Mouse (Mus musculus) liver, embryonic 16.5 days (tissue): ENCODE data around the gene Acss2. TPM values are rescaled to one million over a fixed set of nuclear protein-coding genes. Genes with fewer than 3 reads are reported as not detected.

Experiments
- ATAC-seq: fragments of 200-750 bp; cut with Nextera tagmentation; 2 replicates; pipeline ENCODE4 v1.8.0; 2017; ENCODE audit warnings: low read depth, mild to moderate bottlenecking, moderate number of reproducible peaks, moderate library complexity
- H3K27ac ChIP-seq: fragments of 300-500 bp; sonication (generic); 2 replicates; pipeline ENCODE4 v1.5.1; 2014; ENCODE audit warnings: mild to moderate bottlenecking, low read length
- H3K27me3 ChIP-seq: fragments of 300-500 bp; sonication (generic); 2 replicates; pipeline ENCODE4 v1.6.1; 2014; ENCODE audit warnings: low read depth, low read length, mixed read lengths; ENCODE audit not compliant: control insufficient read depth, insufficient read depth
- H3K36me3 ChIP-seq: fragments of 300-500 bp; sonication (generic); 2 replicates; pipeline ENCODE4 v1.6.1; 2014; ENCODE audit warnings: mild to moderate bottlenecking; ENCODE audit not compliant: control insufficient read depth, insufficient read depth
- H3K4me1 ChIP-seq: fragments of 300-500 bp; sonication (generic); 2 replicates; pipeline ENCODE4 v1.6.1; 2014; ENCODE audit warnings: low read depth, low read length, mixed read lengths; ENCODE audit not compliant: control insufficient read depth
- H3K4me2 ChIP-seq: fragments of 300-500 bp; sonication (generic); 2 replicates; pipeline ENCODE4 v1.6.1; 2014; ENCODE audit warnings: low read depth, low read length, mixed read lengths
- H3K4me3 ChIP-seq: fragments of 300-500 bp; sonication (generic); 2 replicates; pipeline ENCODE4 v1.5.1; 2014; ENCODE audit warnings: low read depth, mild to moderate bottlenecking, low read length
- H3K9ac ChIP-seq: fragments of 300-500 bp; sonication (generic); 2 replicates; pipeline ENCODE4 v1.6.1; 2014; ENCODE audit warnings: low read depth, low read length
- H3K9me3 ChIP-seq: fragments of 300-500 bp; sonication (generic); replicated peaks from 2 replicates; pipeline ENCODE4 v1.6.1; 2016; ENCODE audit warnings: low read length; ENCODE audit not compliant: control insufficient read depth
- WGBS: fragments of 180-500 bp; shearing (Covaris S2); extraction: QIAGEN DNeasy Blood & Tissue Kit; methylation state at CpG from one replicate; pipeline ENCODE4 v1.1.7; 2014; ENCODE audit not compliant: insufficient replicate concordance; 5-methylcytosine and 5-hydroxymethylcytosine counted together
- polyA plus RNA-seq: library from polyadenylated mRNA; unstranded; fragments of >200 nt; fragmentation: Nextera tagmentation; extraction: Ambion mirVana; gene quantifications from 2 replicates; pipeline ENCODE4 v1.2.1, GENCODE M21; 2015

Acss2 gene
- polyA plus RNA-seq, 1 experiment from 2014 or later: 29.6 TPM

DNA sequence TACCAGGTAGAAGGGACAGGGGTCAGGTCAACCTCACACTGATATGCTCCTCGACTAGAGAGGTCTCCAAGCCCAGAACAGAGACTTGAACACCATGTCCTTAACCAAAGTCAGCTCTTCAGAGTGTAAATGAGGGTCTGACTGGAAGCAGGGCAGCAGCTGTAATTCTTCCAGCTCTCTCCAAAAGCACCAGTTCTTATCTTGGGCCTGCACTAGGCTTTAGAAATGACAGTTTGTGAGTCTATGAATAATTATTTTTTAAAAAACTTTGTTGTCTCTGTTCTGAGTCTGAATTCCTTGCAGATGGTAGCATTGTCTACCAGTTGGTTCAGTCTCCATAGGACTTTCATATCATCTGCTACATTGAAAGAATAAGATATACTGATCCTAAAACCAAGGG, 44.5 kb downstream of the Acss2 start:
- 29% methylated on average over 1 of the region's 1 CpGs for WGBS
- H3K27me3 ChIP-seq: no peaks in the 10 kb centered on the region
- no peak overlapping the region for H3K9ac ChIP-seq
- no peaks in the 10 kb centered on the region for H3K4me1 ChIP-seq
- ATAC-seq: no peak
- H3K4me2 ChIP-seq: no peak overlapping the region
- H3K4me3 ChIP-seq: no peak overlapping the region
- H3K9me3 ChIP-seq: no peaks in the 10 kb centered on the region
- H3K27ac ChIP-seq: no peak overlapping the region
- peaks cover 30% of the 10 kb centered on the region for H3K36me3 ChIP-seq

DNA sequence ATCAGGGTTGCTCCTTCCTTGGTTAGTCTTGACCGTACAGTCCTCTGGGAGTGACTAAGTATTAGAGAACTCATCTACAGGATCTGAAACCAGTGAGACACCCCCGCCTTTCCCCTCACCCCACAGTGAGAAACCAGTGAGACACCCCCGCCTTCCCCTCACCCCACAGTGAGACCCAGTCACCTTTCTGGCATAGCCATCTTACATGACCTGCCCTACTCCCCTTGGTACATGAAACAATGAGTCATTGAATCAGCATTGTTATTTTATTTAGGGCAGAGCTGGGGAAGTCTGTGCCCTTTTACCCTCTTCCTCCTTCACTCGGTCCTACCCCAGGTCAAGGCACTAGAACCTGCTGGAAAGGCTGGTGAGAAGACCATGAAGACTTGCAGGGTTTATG, 45.2 kb downstream of the Acss2 start:
- Histone ChIP-seq H3K4me2 (no peak overlapping the region), H3K4me3 (no peak overlapping the region), H3K36me3 (peaks cover 34% of the 10 kb centered on the region), H3K9ac (no peak overlapping the region), H3K27me3 (no peaks in the 10 kb centered on the region), H3K4me1 (no peaks in the 10 kb centered on the region), H3K27ac (no peak overlapping the region), H3K9me3 (no peaks in the 10 kb centered on the region)
- no peak for ATAC-seq
- 65% methylated on average over 4 of the region's 4 CpGs for WGBS

DNA sequence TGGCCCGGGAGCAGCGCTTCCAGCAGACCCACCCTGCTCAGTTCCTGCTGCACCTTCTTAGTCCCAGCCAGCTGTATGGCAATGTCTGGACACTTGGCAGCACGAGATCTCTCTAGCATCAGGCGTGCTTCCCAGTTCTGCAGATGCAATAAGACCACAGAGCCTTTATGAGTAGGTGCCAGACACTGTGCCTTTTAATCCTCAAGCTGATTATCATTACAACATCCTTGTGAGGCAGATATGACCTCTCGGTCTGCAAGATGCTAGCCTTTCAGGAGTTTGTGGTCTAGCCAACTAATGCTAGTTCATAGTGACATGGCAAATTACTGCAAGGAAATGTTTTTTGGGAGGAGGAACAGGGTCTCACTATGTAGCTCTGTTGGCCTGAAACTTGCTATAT, 50.0 kb downstream of the Acss2 start:
- H3K4me3 ChIP-seq: no peak overlapping the region
- 59% methylated on average over 5 of the region's 5 CpGs for WGBS
- no peaks in the 10 kb centered on the region for H3K4me1 ChIP-seq
- H3K9me3 ChIP-seq: no peaks in the 10 kb centered on the region
- ATAC-seq: no peak
- no peak overlapping the region for H3K4me2 ChIP-seq
- no peak overlapping the region for H3K9ac ChIP-seq
- H3K27me3 ChIP-seq: no peaks in the 10 kb centered on the region
- peaks cover 26% of the 10 kb centered on the region for H3K36me3 ChIP-seq
- H3K27ac ChIP-seq: no peak overlapping the region

DNA sequence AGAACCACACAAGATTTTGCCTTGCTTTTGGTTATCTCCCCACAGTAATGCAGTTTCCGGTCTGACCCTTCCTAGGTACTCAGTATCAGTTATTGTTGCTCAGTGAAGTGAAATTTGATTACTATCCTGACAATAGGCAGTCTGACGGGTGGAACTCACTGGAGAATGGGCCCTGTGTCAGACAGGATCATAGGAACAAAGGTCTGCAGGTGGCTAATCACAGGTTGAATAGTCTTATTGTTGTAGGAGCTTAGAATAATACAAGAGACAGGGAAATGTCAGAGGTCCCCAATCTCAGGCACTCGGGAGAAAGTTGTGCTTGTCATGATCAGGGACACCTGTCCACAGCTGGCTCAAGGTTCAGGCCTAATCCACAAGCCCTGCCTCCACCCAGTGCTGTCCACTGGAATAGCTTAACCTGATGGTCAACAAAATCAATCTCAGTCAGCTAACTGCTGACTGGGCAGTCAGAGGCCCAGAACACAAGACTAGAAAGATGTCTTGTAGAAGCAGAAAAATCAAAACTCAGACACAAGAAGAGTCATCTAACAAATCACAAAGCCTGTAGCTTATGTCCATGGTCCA, 51.6 kb downstream of the Acss2 start:
- Histone ChIP-seq H3K27me3 (no peaks in the 10 kb centered on the region), H3K27ac (no peak overlapping the region), H3K4me2 (no peak overlapping the region), H3K36me3 (peaks cover 17% of the 10 kb centered on the region), H3K9ac (no peak overlapping the region), H3K9me3 (no peaks in the 10 kb centered on the region), H3K4me3 (no peak overlapping the region), H3K4me1 (no peaks in the 10 kb centered on the region)
- 43% methylated on average over 3 of the region's 3 CpGs for WGBS
- ATAC-seq: no peak

DNA sequence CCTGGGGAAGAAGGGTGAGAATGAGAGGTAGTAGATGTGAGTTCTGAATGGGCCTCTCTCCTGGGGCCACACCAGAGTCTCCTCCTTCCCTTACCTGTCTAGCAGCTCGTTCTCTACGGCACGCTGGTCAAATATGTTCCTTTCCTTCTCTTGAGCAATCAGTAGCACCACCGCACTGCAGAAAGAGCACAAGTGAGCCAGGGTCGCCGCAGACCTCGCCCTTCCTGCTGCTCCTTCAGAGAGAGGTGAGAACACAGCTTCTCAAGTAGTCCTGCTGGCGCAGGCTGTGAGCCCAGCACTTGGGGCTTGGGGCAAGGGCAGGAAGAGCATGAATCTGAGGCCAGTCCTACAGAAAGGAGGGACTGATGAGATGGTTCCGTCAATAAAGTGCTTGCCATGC, 55.3 kb downstream of the Acss2 start:
- Histone ChIP-seq H3K9ac (no peak overlapping the region), H3K4me2 (no peak overlapping the region), H3K4me1 (no peaks in the 10 kb centered on the region), H3K9me3 (no peaks in the 10 kb centered on the region), H3K27me3 (no peaks in the 10 kb centered on the region), H3K4me3 (no peak overlapping the region), H3K36me3 (peaks cover 20% of the 10 kb centered on the region), H3K27ac (no peak overlapping the region)
- no peak for ATAC-seq
- 80% methylated on average over 9 of the region's 9 CpGs for WGBS

DNA sequence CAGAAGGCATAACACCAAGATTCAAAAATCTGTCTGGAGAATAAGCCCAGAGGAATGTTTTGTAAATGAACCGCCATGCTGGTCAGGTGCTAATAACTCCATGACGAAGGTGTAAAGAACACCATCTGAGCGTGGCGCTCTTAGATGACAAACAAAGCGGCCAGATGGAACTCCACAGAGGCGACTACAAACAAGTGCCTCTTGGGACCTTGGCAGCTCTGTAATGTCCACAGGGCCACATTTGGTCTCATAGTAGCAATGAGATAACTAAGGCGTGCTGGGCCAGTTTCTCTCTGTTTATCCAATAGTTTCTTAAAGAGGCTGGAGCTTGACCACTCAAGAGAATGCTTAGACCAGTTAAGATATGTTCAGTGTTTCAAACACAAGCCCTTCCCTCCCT, 56.2 kb downstream of the Acss2 start:
- H3K27ac ChIP-seq: no peak overlapping the region
- H3K27me3 ChIP-seq: no peaks in the 10 kb centered on the region
- H3K4me1 ChIP-seq: no peaks in the 10 kb centered on the region
- 86% methylated on average over 7 of the region's 7 CpGs for WGBS
- no peak overlapping the region for H3K9ac ChIP-seq
- H3K36me3 ChIP-seq: peaks cover 23% of the 10 kb centered on the region
- H3K4me2 ChIP-seq: no peak overlapping the region
- ATAC-seq: no peak
- no peaks in the 10 kb centered on the region for H3K9me3 ChIP-seq
- no peak overlapping the region for H3K4me3 ChIP-seq

DNA sequence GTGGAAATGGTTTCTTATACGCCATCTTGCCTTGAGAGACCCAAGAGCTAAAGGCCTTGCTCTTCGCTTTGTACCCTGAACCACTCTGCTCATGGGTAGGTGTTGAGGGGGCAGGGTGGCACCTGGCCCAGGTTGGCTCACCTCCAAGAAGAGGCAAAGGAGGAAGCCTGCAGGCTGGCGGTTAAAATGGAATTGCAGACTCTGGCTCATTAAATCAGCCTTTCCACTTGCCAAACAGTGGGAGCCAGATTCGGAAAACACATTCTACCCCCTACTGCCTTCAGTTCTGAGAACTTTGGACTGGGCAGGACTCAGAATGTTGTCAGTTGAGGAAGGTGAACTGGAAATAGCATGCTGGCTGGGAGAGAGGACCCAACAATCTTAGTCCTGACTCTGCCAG, 57.0 kb downstream of the Acss2 start:
- Histone ChIP-seq H3K4me1 (no peaks in the 10 kb centered on the region), H3K9me3 (no peaks in the 10 kb centered on the region), H3K36me3 (peaks cover 23% of the 10 kb centered on the region), H3K27ac (no peak overlapping the region), H3K4me3 (no peak overlapping the region), H3K9ac (no peak overlapping the region), H3K27me3 (no peaks in the 10 kb centered on the region), H3K4me2 (no peak overlapping the region)
- 82% methylated on average over 4 of the region's 4 CpGs for WGBS
- ATAC-seq: no peak

DNA sequence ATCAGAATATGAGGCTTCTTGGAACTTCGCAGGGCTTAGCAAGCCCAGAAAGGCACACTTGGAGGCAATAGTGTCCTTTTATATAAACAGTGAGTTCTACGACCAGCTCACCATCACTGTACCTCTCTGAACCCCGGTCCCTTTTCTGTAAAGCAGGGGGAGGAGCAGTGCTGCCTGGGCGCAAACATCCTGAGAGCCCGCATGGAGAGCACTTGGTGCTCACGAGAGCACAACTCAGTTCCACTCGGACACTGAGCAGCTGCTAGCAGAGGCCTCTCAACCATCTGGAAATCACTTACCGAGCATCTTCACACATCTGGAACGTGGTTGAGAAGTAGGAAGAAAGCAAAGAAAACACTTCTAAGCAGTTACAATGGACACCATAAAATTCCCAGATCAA, 58.9 kb downstream of the Acss2 start:
- no peaks in the 10 kb centered on the region for H3K27me3 ChIP-seq
- no peak for ATAC-seq
- H3K9me3 ChIP-seq: no peaks in the 10 kb centered on the region
- peaks cover 27% of the 10 kb centered on the region for H3K36me3 ChIP-seq
- H3K9ac ChIP-seq: no peak overlapping the region
- 89% methylated on average over 9 of the region's 9 CpGs for WGBS
- no peaks in the 10 kb centered on the region for H3K4me1 ChIP-seq
- no peak overlapping the region for H3K4me2 ChIP-seq
- no peak overlapping the region for H3K27ac ChIP-seq
- H3K4me3 ChIP-seq: no peak overlapping the region

DNA sequence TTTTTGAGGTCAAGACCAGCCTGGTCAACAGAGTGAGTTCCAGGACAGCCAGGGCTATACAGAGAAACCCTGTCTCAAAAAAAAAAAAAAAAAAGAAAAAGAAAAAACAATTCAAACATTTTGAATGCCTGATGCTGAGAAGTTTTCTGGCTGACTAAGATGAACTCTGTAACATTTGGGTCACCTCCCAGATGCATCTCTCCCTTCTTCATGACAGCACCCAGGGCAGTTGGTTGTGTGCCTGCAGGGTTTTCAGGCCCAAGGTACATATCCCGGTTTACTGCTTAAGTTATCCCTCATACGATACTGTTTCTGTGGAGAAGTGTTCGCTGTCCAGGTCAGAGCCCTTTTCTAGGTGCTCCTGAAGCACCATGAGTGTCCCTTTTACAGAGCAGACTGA, 62.6 kb downstream of the Acss2 start:
- Histone ChIP-seq H3K27me3 (no peaks in the 10 kb centered on the region), H3K36me3 (peaks cover 22% of the 10 kb centered on the region), H3K4me2 (no peak overlapping the region), H3K4me3 (no peak overlapping the region), H3K27ac (no peak overlapping the region), H3K4me1 (peaks cover 1% of the 10 kb centered on the region; the same call in 1 of the 2 replicates), H3K9ac (no peak overlapping the region), H3K9me3 (no peaks in the 10 kb centered on the region)
- no peak for ATAC-seq
- WGBS: 90% methylated on average over 3 of the region's 3 CpGs
